Mouse (Mus musculus) spleen, adult 2 months (tissue): ENCODE measurements around the gene 1700020L24Rik.

Source experiments
- CTCF ChIP-seq: fragments of 200-500 bp; IDR thresholded peaks from 2 replicates; pipeline ENCODE4 v1.5.1; 2011; ENCODE audit warnings: mild to moderate bottlenecking, inconsistent platforms; ENCODE audit not compliant: insufficient read depth, insufficient read length, insufficient replicate concordance; ENCODE audit errors: extremely low read depth
- POLR2A ChIP-seq: fragments of 200-500 bp; IDR thresholded peaks from 2 replicates; pipeline ENCODE4 v1.6.1; 2011; ENCODE audit warnings: low read depth, low read length, inconsistent platforms

GRCm38 (mm10) chr11:83461462-83462027 is 24.1 kb downstream of the 1700020L24Rik start:
- TF ChIP-seq CTCF (no peak), POLR2A (no peak)
